Mouse (Mus musculus) testis, postnatal 10 days (tissue): ENCODE results near the gene Gm7879.
A peak's percentile ranks its signal among the peaks of the same experiment; 100 is the strongest.

Experiments used
- DNase-seq: peaks from one replicate; pipeline ENCODE4 v3.0.0; 2021; ENCODE audit warnings: low spot score

The Gm7879 gene

GRCm38 (mm10) chr5:43948111-43948743 is 35.3 kb downstream of the Gm7879 start:
- DNase-seq = peak; percentile 41

- no peak for DNase-seq
Measured at GRCm38 (mm10) chr5:43948748-43949275, 35.9 kb downstream of the Gm7879 start.

- DNase-seq = no peak
Measured at GRCm38 (mm10) chr5:43953241-43953640, 40.3 kb downstream of the Gm7879 start.

GRCm38 (mm10) chr5:43959884-43960440 is 47.0 kb downstream of the Gm7879 start:
- DNase-seq = no peak

- no peak for DNase-seq
Measured at GRCm38 (mm10) chr5:43961056-43961455, 48.1 kb downstream of the Gm7879 start.
